Mouse (Mus musculus) c-Kit-negative CD71-positive TER-119-positive erythroid progenitor cells, embryonic 14.5 days (primary cell): Measurements from ENCODE around the gene Abracl.

ENCODE experiments used
- DNase-seq: peaks from one replicate; pipeline ENCODE4 v3.0.0-alpha.2; 2013; ENCODE audit warnings: low read depth, low spot score

Abracl gene

GRCm38 (mm10) chr10:18022741-18023347, at the start of gene Abracl:
TSS of gene Abracl (minus strand) at chr10:18023288.
- peak; percentile 35 for DNase-seq

GRCm38 (mm10) chr10:18072871-18073270, 49.8 kb upstream of the Abracl start:
- no peak for DNase-seq

GRCm38 (mm10) chr10:18070616-18071015, 47.5 kb upstream of the Abracl start:
- DNase-seq = no peak

GRCm38 (mm10) chr10:18070144-18070543, 47.1 kb upstream of the Abracl start:
- DNase-seq = no peak

- no peak for DNase-seq
Observed at GRCm38 (mm10) chr10:18069576-18069975, 46.5 kb upstream of the Abracl start.

- no peak for DNase-seq
Observed at GRCm38 (mm10) chr10:18068880-18069279, 45.8 kb upstream of the Abracl start.

- DNase-seq = no peak
Observed at GRCm38 (mm10) chr10:18067761-18068446, 44.8 kb upstream of the Abracl start.

GRCm38 (mm10) chr10:18066031-18066439, 42.9 kb upstream of the Abracl start:
- no peak for DNase-seq

GRCm38 (mm10) chr10:18064606-18065228, 41.6 kb upstream of the Abracl start:
- DNase-seq = no peak

- no peak for DNase-seq
Observed at GRCm38 (mm10) chr10:18061533-18061932, 38.4 kb upstream of the Abracl start.

- DNase-seq = no peak
Observed at GRCm38 (mm10) chr10:18060778-18061177, 37.7 kb upstream of the Abracl start.

- DNase-seq = no peak
Observed at GRCm38 (mm10) chr10:18059807-18060206, 36.7 kb upstream of the Abracl start.

GRCm38 (mm10) chr10:18058681-18059338, 35.7 kb upstream of the Abracl start:
- DNase-seq = no peak

- peak; percentile 12 for DNase-seq
Observed at GRCm38 (mm10) chr10:18056391-18056745, 33.3 kb upstream of the Abracl start.

GRCm38 (mm10) chr10:18055696-18056390, 32.8 kb upstream of the Abracl start, which contains the start of gene Reps1:
TSS of gene Reps1 (plus strand) at chr10:18055861.
- no peak for DNase-seq

- peak; percentile 59 for DNase-seq
Observed at GRCm38 (mm10) chr10:18055009-18055695, 32.1 kb upstream of the Abracl start.

- no peak for DNase-seq
Observed at GRCm38 (mm10) chr10:18047380-18048146, 24.5 kb upstream of the Abracl start.

- no peak for DNase-seq
Observed at GRCm38 (mm10) chr10:18046380-18046779, 23.3 kb upstream of the Abracl start.

GRCm38 (mm10) chr10:18036849-18037248, 13.8 kb upstream of the Abracl start:
- no peak for DNase-seq

GRCm38 (mm10) chr10:18034408-18034807, 11.3 kb upstream of the Abracl start:
- no peak for DNase-seq
